Comparison of ENCODE assay signal across 10 mouse cellular contexts in the genomic region with DNA sequence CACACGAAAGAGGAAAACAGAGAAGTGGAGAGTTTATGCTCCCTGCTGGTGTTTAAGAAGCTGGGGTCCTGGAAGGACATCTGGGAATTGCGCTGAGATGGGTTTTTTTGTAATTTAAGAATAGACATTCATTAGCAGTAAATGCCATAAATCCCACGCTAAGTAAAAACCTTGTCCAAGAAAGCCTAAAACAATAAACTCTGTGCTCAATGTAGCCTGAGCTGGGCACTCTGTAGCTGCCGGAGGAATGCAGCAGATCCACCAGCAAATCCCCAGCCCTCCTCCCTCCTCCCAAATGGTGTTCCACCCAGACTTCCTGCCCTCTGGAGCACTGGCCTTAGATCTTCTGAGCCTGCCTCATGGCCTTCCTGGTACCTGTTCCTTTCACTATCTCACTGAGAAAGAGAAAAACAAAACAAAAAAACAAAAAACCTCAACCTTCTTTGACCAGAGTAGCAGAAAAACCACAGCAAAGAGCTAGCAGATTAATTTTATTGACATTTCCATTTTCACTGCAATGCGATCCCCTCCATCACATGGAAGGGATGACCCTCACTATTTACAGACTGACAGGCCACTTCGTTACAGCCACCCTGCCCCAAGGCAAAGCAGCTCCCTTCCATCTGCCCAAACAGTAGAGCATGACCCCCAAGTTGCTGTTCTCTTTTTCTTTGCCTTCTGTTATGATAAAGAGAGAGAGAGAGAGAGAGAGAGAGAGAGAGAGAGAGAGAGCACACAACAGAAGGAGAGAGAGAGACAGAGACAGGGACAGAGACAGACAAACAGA.
DNase-seq lines count a peak whose midpoint lies in the region; ATAC-seq and TF ChIP-seq lines count a peak whose summit lies in the region.
"Had no signal": no experiment of that assay in that cellular context is flagged by ENCODE, and none has a peak within 500 bp of the region (broad histone marks: within the 10 kb centered on the region; RNA-seq: fewer than 3 reads in every experiment).

No protein-coding gene starts in this region.

- peaks cover 24% of the 10 kb centered on the region for H3K4me1 ChIP-seq in embryonic facial prominence, embryonic 13.5 days
- peaks cover 51% of the 10 kb centered on the region for H3K4me1 ChIP-seq in kidney, embryonic 15.5 days
- peaks cover 68% of the 10 kb centered on the region for H3K4me1 ChIP-seq in neural tube, embryonic 13.5 days (replicated peaks)
- no peaks in the 10 kb centered on the region for H3K4me1 ChIP-seq in cerebellum, adult 2 months (ENCODE audit: control insufficient read depth, insufficient read depth, low read length)

- H3K27me3 ChIP-seq in embryonic facial prominence, embryonic 13.5 days, result peaks cover 5% of the 10 kb centered on the region; the same call in 1 of the 2 replicates
- no peaks in the 10 kb centered on the region for H3K27me3 ChIP-seq in kidney, embryonic 15.5 days
- no peaks in the 10 kb centered on the region for H3K27me3 ChIP-seq in neural tube, embryonic 13.5 days
- no peaks in the 10 kb centered on the region; the same call in 1 of the 2 replicates for H3K27me3 ChIP-seq in cerebellum, adult 2 months (ENCODE audit: control insufficient read depth, insufficient read depth, low read length)
- H3K27me3 ChIP-seq: Patski had no signal

- peak overlapping the region; percentile 40; the same call in 1 of the 2 replicates for H3K27ac ChIP-seq in embryonic facial prominence, embryonic 13.5 days
- H3K27ac ChIP-seq in kidney, embryonic 15.5 days, result peak overlapping the region; percentile 32
- H3K27ac ChIP-seq in neural tube, embryonic 13.5 days (replicated peaks), result peak overlapping the region; percentile 52
- no peak overlapping the region for H3K27ac ChIP-seq in cerebellum, adult 2 months (ENCODE audit: insufficient read depth, low read length)

- no peak overlapping the region for H3K4me3 ChIP-seq in embryonic facial prominence, embryonic 13.5 days
- H3K4me3 ChIP-seq in kidney, embryonic 15.5 days (replicated peaks), result no peak overlapping the region
- H3K4me3 ChIP-seq in neural tube, embryonic 13.5 days, result no peak overlapping the region
- no peak overlapping the region for H3K4me3 ChIP-seq in cerebellum, adult 2 months (replicated peaks; ENCODE audit: insufficient read depth, low read depth, low read length)

- no peak overlapping the region for H3K4me2 ChIP-seq in embryonic facial prominence, embryonic 13.5 days
- no peak overlapping the region for H3K4me2 ChIP-seq in kidney, embryonic 15.5 days
- H3K4me2 ChIP-seq in neural tube, embryonic 13.5 days, result no peak overlapping the region

- TF ChIP-seq CTCF in cerebellum, adult 2 months (IDR thresholded peaks at IDR 0.05; ENCODE audit: borderline replicate concordance, insufficient read depth, low read depth, low read length), result no peak

- H3K9me3 ChIP-seq in embryonic facial prominence, embryonic 13.5 days, result no peaks in the 10 kb centered on the region
- no peaks in the 10 kb centered on the region for H3K9me3 ChIP-seq in kidney, embryonic 15.5 days (replicated peaks)
- no peaks in the 10 kb centered on the region for H3K9me3 ChIP-seq in neural tube, embryonic 13.5 days

- DNase-seq in kidney, adult 9 months, result peak; percentile 17
- no peak for DNase-seq in kidney, adult 18-20 months
- DNase-seq in thymus, postnatal 36 days, result no peak
- DNase-seq in cerebellum, adult 2 months, result no peak
- DNase-seq in adipocyte (ENCODE audit: low spot score), result no peak
- DNase-seq: heart, adult 11 months had no signal

- peaks cover 4% of the 10 kb centered on the region; the same call in 1 of the 2 replicates for H3K36me3 ChIP-seq in embryonic facial prominence, embryonic 13.5 days
- peaks cover 50% of the 10 kb centered on the region for H3K36me3 ChIP-seq in kidney, embryonic 15.5 days
- H3K36me3 ChIP-seq in neural tube, embryonic 13.5 days, result peaks cover 6% of the 10 kb centered on the region; the same call in 1 of the 2 replicates

- no peak for TF ChIP-seq POLR2A in cerebellum, adult 2 months (IDR thresholded peaks at IDR 0.05; ENCODE audit: borderline replicate concordance, insufficient read depth, low read length)

- WGBS in embryonic facial prominence, embryonic 13.5 days, result 23% methylated on average over 6 of the region's 6 CpGs
- 14% methylated on average over 6 of the region's 6 CpGs for WGBS in kidney, embryonic 15.5 days
- 12% methylated on average over 6 of the region's 6 CpGs for WGBS in neural tube, embryonic 13.5 days
- 69% methylated on average over 6 of the region's 6 CpGs for WGBS in cerebellum, adult 2 months

- H3K9ac ChIP-seq in embryonic facial prominence, embryonic 13.5 days, result no peak overlapping the region
- no peak overlapping the region for H3K9ac ChIP-seq in kidney, embryonic 15.5 days
- no peak overlapping the region for H3K9ac ChIP-seq in neural tube, embryonic 13.5 days

- no peak for ATAC-seq in embryonic facial prominence, embryonic 13.5 days (ENCODE audit: insufficient number of reproducible peaks, insufficient read depth, low FRiP score, low TSS enrichment, low read depth)
- ATAC-seq in kidney, embryonic 15.5 days (replicated peaks; ENCODE audit: low FRiP score), result peak; percentile 83
- ATAC-seq in neural tube, embryonic 13.5 days (ENCODE audit: low read depth), result no peak
- ATAC-seq: Patski had no signal
